13 mouse cellular contexts compared by ENCODE assay signal in the genomic region with DNA sequence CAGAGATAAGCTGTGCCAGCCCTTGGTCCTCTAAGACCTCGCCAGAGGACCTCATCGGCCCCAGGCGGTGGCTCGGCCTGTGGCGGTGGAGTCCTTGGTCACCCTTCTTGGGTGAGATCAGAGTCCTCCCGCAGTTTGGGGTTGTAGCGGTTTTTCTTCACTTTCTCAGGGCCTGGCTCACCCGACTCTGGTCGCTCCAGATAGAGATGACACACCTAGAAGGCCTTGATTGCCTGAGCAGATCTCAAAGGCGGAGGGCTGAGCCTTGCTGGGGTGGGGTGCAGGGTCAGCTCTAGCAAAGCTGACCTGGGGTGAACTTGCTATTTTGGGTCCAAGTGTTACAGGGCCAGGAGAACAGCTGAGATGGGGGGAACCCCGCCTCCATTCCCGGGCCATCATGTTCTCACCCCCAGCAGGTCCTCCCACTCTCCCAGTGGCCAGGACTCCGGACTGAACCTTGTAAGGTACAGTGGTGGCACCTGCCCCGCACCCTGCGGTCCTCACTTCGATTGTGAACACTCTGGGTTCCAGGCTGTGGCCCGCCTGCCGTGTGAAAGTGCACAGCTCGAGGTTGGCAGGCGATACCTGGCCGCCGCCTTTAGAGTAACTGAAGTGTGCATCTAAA. TPM values are rescaled to one million over a fixed set of nuclear protein-coding genes. Genes with fewer than 3 reads are reported as not detected.
DNase-seq lines count a peak whose midpoint lies in the region; ATAC-seq and TF ChIP-seq lines count a peak whose summit lies in the region.
"Had no signal": no experiment of that assay in that cellular context is flagged by ENCODE, and none has a peak within 500 bp of the region (broad histone marks: within the 10 kb centered on the region; RNA-seq: fewer than 3 reads in every experiment).

No protein-coding gene starts in this region.

- no peak for ATAC-seq in hindbrain, postnatal 0 days
- ATAC-seq in intestine, embryonic 15.5 days = no peak
- no peak for ATAC-seq in megakaryocyte-erythroid progenitor cell, adult 5-6 weeks (replicated peaks; ENCODE audit: low FRiP score, low TSS enrichment, poor library complexity, severe bottlenecking)

- H3K4me3 ChIP-seq in hindbrain, embryonic 10.5 days = no peak overlapping the region
- no peak overlapping the region for H3K4me3 ChIP-seq in hindbrain, postnatal 0 days (ENCODE audit: low read length)
- no peak overlapping the region for H3K4me3 ChIP-seq in intestine, embryonic 15.5 days (replicated peaks)
- H3K4me3 ChIP-seq in forebrain, embryonic 10.5 days = no peak overlapping the region
- H3K4me3 ChIP-seq: left cerebral cortex, adult 2 months; liver, embryonic 15.5 days had no signal

- H3K9ac ChIP-seq in hindbrain, postnatal 0 days (replicated peaks; ENCODE audit: low read length) = no peak overlapping the region
- H3K9ac ChIP-seq in intestine, embryonic 15.5 days = no peak overlapping the region
- H3K9ac ChIP-seq: liver, embryonic 15.5 days had no signal

- H3K9me3 ChIP-seq in hindbrain, embryonic 10.5 days = no peaks in the 10 kb centered on the region
- H3K9me3 ChIP-seq in hindbrain, postnatal 0 days (ENCODE audit: low read length) = no peaks in the 10 kb centered on the region
- H3K9me3 ChIP-seq in intestine, embryonic 15.5 days = no peaks in the 10 kb centered on the region
- H3K9me3 ChIP-seq in forebrain, embryonic 10.5 days = no peaks in the 10 kb centered on the region
- H3K9me3 ChIP-seq: liver, embryonic 15.5 days had no signal

- WGBS in hindbrain, embryonic 10.5 days = 2% methylated on average over 22 of the region's 22 CpGs
- 4% methylated on average over 22 of the region's 22 CpGs for WGBS in hindbrain, postnatal 0 days
- 10% methylated on average over 22 of the region's 22 CpGs for WGBS in intestine, embryonic 15.5 days
- 2% methylated on average over 22 of the region's 22 CpGs for WGBS in forebrain, embryonic 10.5 days

- H3K27ac ChIP-seq in hindbrain, embryonic 10.5 days = no peak overlapping the region
- H3K27ac ChIP-seq in hindbrain, postnatal 0 days = no peak overlapping the region
- H3K27ac ChIP-seq in intestine, embryonic 15.5 days = no peak overlapping the region
- no peak overlapping the region for H3K27ac ChIP-seq in forebrain, embryonic 10.5 days
- H3K27ac ChIP-seq: left cerebral cortex, adult 2 months; liver, embryonic 15.5 days had no signal

- no peaks in the 10 kb centered on the region for H3K4me1 ChIP-seq in hindbrain, embryonic 10.5 days (replicated peaks)
- H3K4me1 ChIP-seq in hindbrain, postnatal 0 days (ENCODE audit: insufficient read depth, low read length) = no peaks in the 10 kb centered on the region
- H3K4me1 ChIP-seq in intestine, embryonic 15.5 days (replicated peaks) = 0 out of 2 replicates have a peak, but pooled peaks cover 12% of the 10 kb centered on the region
- no peaks in the 10 kb centered on the region for H3K4me1 ChIP-seq in forebrain, embryonic 10.5 days
- H3K4me1 ChIP-seq: liver, embryonic 15.5 days had no signal

- no peaks in the 10 kb centered on the region for H3K36me3 ChIP-seq in hindbrain, embryonic 10.5 days
- no peaks in the 10 kb centered on the region for H3K36me3 ChIP-seq in hindbrain, postnatal 0 days (ENCODE audit: insufficient read depth, low read length)
- no peaks in the 10 kb centered on the region for H3K36me3 ChIP-seq in intestine, embryonic 15.5 days
- no peaks in the 10 kb centered on the region for H3K36me3 ChIP-seq in forebrain, embryonic 10.5 days (replicated peaks)
- H3K36me3 ChIP-seq: liver, embryonic 15.5 days had no signal

- no peak for TF ChIP-seq CTCF in hindbrain, postnatal 0 days (IDR thresholded peaks at IDR 0.05; ENCODE audit: low read depth)

- DNase-seq in hindbrain, embryonic 10.5 days (ENCODE audit: low spot score) = peak; percentile 52
- no peak for DNase-seq in hindbrain, postnatal 0 days (ENCODE audit: low spot score)
- DNase-seq in retina, postnatal 1 day = peak; percentile 24
- no peak for DNase-seq in retina, embryonic 14.5 days (ENCODE audit: low spot score)
- DNase-seq in forebrain, embryonic 10.5 days (ENCODE audit: extremely low spot score, low spot score) = no peak
- DNase-seq: adrenal gland, postnatal 14 days; cerebellum, postnatal 25 days had no signal

- H3K27me3 ChIP-seq in hindbrain, embryonic 10.5 days (ENCODE audit: insufficient read depth, poor library complexity, severe bottlenecking) = peaks cover 98% of the 10 kb centered on the region
- H3K27me3 ChIP-seq in hindbrain, postnatal 0 days (ENCODE audit: insufficient read depth, low read length) = peaks cover 87% of the 10 kb centered on the region
- peaks cover 91% of the 10 kb centered on the region for H3K27me3 ChIP-seq in intestine, embryonic 15.5 days (replicated peaks)
- H3K27me3 ChIP-seq in forebrain, embryonic 10.5 days (ENCODE audit: poor library complexity, severe bottlenecking) = peaks cover 100% of the 10 kb centered on the region

- H3K4me2 ChIP-seq in hindbrain, postnatal 0 days (ENCODE audit: low read depth, low read length) = no peak overlapping the region
- peak overlapping the region; percentile 28 for H3K4me2 ChIP-seq in intestine, embryonic 15.5 days (replicated peaks)
- H3K4me2 ChIP-seq: liver, embryonic 15.5 days had no signal

RNA-seq across cellular contexts. Expression of gene Hoxa13, which starts 13.1 kb away (rescaled TPM):
- polyA plus RNA-seq in hindbrain, embryonic 10.5 days (2016; fragmentation: Nextera tagmentation; extraction: Ambion mirVana) = not detected in 2 replicates
- not detected in 2 replicates for total RNA-seq in hindbrain, postnatal 0 days (2014; rRNA removed)
- not detected in 2 replicates for polyA plus RNA-seq in hindbrain, postnatal 0 days (2015; fragmentation: Nextera tagmentation; extraction: Ambion mirVana)
- polyA plus RNA-seq in intestine, embryonic 15.5 days (2015; fragmentation: Nextera tagmentation; extraction: Ambion mirVana) = 0.59 and 0.61 TPM in 2 replicates
- total RNA-seq in megakaryocyte-erythroid progenitor cell, adult 5-6 weeks (2014; fragmentation: Nextera tagmentation) = not detected in 2 replicates
- not detected in 2 replicates for total RNA-seq in megakaryocyte-erythroid progenitor cell, adult 5-6 weeks (2017)
- polyA plus RNA-seq in forebrain, embryonic 10.5 days (2016; fragmentation: Nextera tagmentation; extraction: Ambion mirVana) = not detected in 2 replicates
- total RNA-seq: adrenal gland, postnatal 14 days; left cerebral cortex, adult 2 months had no signal
- polyA plus RNA-seq: frontal cortex, adult 2 months; liver, embryonic 15.5 days; spleen, adult 2 months had no signal

RNA-seq across cellular contexts. Expression of gene Hoxa11, which starts 28.2 kb away (rescaled TPM):
- not detected in 2 replicates for polyA plus RNA-seq in hindbrain, embryonic 10.5 days (2016; fragmentation: Nextera tagmentation; extraction: Ambion mirVana)
- not detected in 2 replicates for total RNA-seq in hindbrain, postnatal 0 days (2014; rRNA removed)
- not detected in 2 replicates for polyA plus RNA-seq in hindbrain, postnatal 0 days (2015; fragmentation: Nextera tagmentation; extraction: Ambion mirVana)
- 2.0 and 3.3 TPM in 2 replicates for polyA plus RNA-seq in intestine, embryonic 15.5 days (2015; fragmentation: Nextera tagmentation; extraction: Ambion mirVana)
- not detected in 2 replicates for total RNA-seq in megakaryocyte-erythroid progenitor cell, adult 5-6 weeks (2014; fragmentation: Nextera tagmentation)
- total RNA-seq in megakaryocyte-erythroid progenitor cell, adult 5-6 weeks (2017) = not detected in 2 replicates
- polyA plus RNA-seq in forebrain, embryonic 10.5 days (2016; fragmentation: Nextera tagmentation; extraction: Ambion mirVana) = not detected in 2 replicates
- total RNA-seq: adrenal gland, postnatal 14 days; left cerebral cortex, adult 2 months had no signal
- polyA plus RNA-seq: liver, embryonic 15.5 days; spleen, adult 2 months had no signal

RNA-seq across cellular contexts. Expression of gene Hoxa10, which starts 33.1 kb away (rescaled TPM):
- polyA plus RNA-seq in hindbrain, embryonic 10.5 days (2016; fragmentation: Nextera tagmentation; extraction: Ambion mirVana) = not detected in 2 replicates
- total RNA-seq in hindbrain, postnatal 0 days (2014; rRNA removed) = not detected in 2 replicates
- not detected in 2 replicates for polyA plus RNA-seq in hindbrain, postnatal 0 days (2015; fragmentation: Nextera tagmentation; extraction: Ambion mirVana)
- polyA plus RNA-seq in intestine, embryonic 15.5 days (2015; fragmentation: Nextera tagmentation; extraction: Ambion mirVana) = 11.4 and 20.2 TPM in 2 replicates
- total RNA-seq in megakaryocyte-erythroid progenitor cell, adult 5-6 weeks (2014; fragmentation: Nextera tagmentation) = not detected in 2 replicates
- 0.34 TPM in 1 of 2 replicates, not detected in the other for total RNA-seq in megakaryocyte-erythroid progenitor cell, adult 5-6 weeks (2017)
- not detected in 2 replicates for polyA plus RNA-seq in forebrain, embryonic 10.5 days (2016; fragmentation: Nextera tagmentation; extraction: Ambion mirVana)
- total RNA-seq: left cerebral cortex, adult 2 months had no signal
- polyA plus RNA-seq: frontal cortex, adult 2 months; spleen, adult 2 months had no signal

RNA-seq across cellular contexts. Expression of gene Evx1, which starts 39.5 kb away (rescaled TPM):
- 2.3 and 4.3 TPM in 2 replicates for polyA plus RNA-seq in hindbrain, embryonic 10.5 days (2016; fragmentation: Nextera tagmentation; extraction: Ambion mirVana)
- total RNA-seq in hindbrain, postnatal 0 days (2014; rRNA removed) = 2.0 and 6.2 TPM in 2 replicates
- 1.3 and 2.1 TPM in 2 replicates for polyA plus RNA-seq in hindbrain, postnatal 0 days (2015; fragmentation: Nextera tagmentation; extraction: Ambion mirVana)
- 0.05 and 0.20 TPM in 2 replicates for polyA plus RNA-seq in intestine, embryonic 15.5 days (2015; fragmentation: Nextera tagmentation; extraction: Ambion mirVana)
- total RNA-seq in megakaryocyte-erythroid progenitor cell, adult 5-6 weeks (2014; fragmentation: Nextera tagmentation) = not detected in 2 replicates
- total RNA-seq in megakaryocyte-erythroid progenitor cell, adult 5-6 weeks (2017) = not detected in 2 replicates
- polyA plus RNA-seq in forebrain, embryonic 10.5 days (2016; fragmentation: Nextera tagmentation; extraction: Ambion mirVana) = not detected in 2 replicates
- total RNA-seq: adrenal gland, postnatal 14 days; left cerebral cortex, adult 2 months had no signal
- polyA plus RNA-seq: frontal cortex, adult 2 months; liver, embryonic 15.5 days; spleen, adult 2 months had no signal

RNA-seq across cellular contexts. Expression of gene Hoxa9, which starts 42.9 kb away (rescaled TPM):
- not detected in 2 replicates for polyA plus RNA-seq in hindbrain, embryonic 10.5 days (2016; fragmentation: Nextera tagmentation; extraction: Ambion mirVana)
- total RNA-seq in hindbrain, postnatal 0 days (2014; rRNA removed) = 0.26 TPM in 1 of 2 replicates, not detected in the other
- polyA plus RNA-seq in hindbrain, postnatal 0 days (2015; fragmentation: Nextera tagmentation; extraction: Ambion mirVana) = 0.18 TPM in 1 of 2 replicates, not detected in the other
- 5.3 and 6.3 TPM in 2 replicates for polyA plus RNA-seq in intestine, embryonic 15.5 days (2015; fragmentation: Nextera tagmentation; extraction: Ambion mirVana)
- total RNA-seq in megakaryocyte-erythroid progenitor cell, adult 5-6 weeks (2014; fragmentation: Nextera tagmentation) = 7.6 and 9.7 TPM in 2 replicates
- 10.3 and 27.1 TPM in 2 replicates for total RNA-seq in megakaryocyte-erythroid progenitor cell, adult 5-6 weeks (2017)
- not detected in 2 replicates for polyA plus RNA-seq in forebrain, embryonic 10.5 days (2016; fragmentation: Nextera tagmentation; extraction: Ambion mirVana)
- total RNA-seq: left cerebral cortex, adult 2 months had no signal
- polyA plus RNA-seq: frontal cortex, adult 2 months had no signal

Comparison
In these comparisons a context has a peak if more than half of its experiments do, and no peak if none do; other contexts are left out.
1. DNase-seq: peak in hindbrain, embryonic 10.5 days (single experiment) and retina, postnatal 1 day (single experiment); none in hindbrain, postnatal 0 days (single experiment), retina, embryonic 14.5 days (single experiment) and forebrain, embryonic 10.5 days (single experiment).
2. RNA of gene Hoxa10, which starts 33.1 kb away (polyA plus RNA-seq): 11.4 to 20.2 TPM in intestine, embryonic 15.5 days; not detected in hindbrain, embryonic 10.5 days, not detected in hindbrain, postnatal 0 days and not detected in forebrain, embryonic 10.5 days; every median in the first group is over 10 times any median in the second.